8 mouse cellular contexts compared by ENCODE assay signal in the genomic region with DNA sequence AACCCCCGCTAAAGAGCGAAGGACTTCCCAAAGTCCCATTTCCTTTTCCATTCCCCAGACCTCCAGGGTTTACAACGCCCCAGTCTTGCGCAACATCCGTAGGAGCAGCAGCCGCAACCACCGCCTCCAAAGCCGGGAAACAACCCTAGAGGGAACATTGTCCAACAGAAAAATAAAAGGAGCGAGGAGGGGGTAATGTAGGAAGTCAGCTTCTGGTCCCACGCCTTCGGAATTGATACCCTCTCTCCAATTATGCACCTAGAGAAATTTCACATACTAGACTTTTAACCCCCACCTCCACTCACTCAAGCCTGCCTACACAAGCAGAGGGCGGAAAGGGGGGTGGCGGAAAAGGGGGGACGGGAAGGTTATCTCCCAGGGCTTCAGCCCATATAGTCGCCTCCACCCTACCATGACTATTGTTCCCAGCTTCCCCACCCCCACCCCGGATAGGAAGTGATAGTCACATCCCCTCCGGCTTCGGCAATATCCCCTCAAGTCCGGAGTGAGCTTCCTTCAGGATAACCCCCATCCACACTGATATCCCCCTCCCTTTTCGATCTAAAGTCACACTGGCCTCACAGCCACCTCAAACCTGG. TPM values are rescaled to one million over a fixed set of nuclear protein-coding genes. Genes with fewer than 3 reads are reported as not detected.
DNase-seq lines count a peak whose midpoint lies in the region; ATAC-seq lines count a peak whose summit lies in the region.

No protein-coding gene starts in this region.

- H3K36me3 ChIP-seq in intestine, embryonic 15.5 days, result no peaks in the 10 kb centered on the region
- H3K36me3 ChIP-seq in limb, embryonic 10.5 days, result no peaks in the 10 kb centered on the region
- H3K36me3 ChIP-seq in midbrain, embryonic 10.5 days, result no peaks in the 10 kb centered on the region

- H3K4me3 ChIP-seq in intestine, embryonic 15.5 days (replicated peaks), result peak overlapping the region; percentile 91
- H3K4me3 ChIP-seq in limb, embryonic 10.5 days, result peak overlapping the region; percentile 93
- peak overlapping the region; percentile 96 for H3K4me3 ChIP-seq in midbrain, embryonic 10.5 days

- peaks cover 3% of the 10 kb centered on the region; the same call in 1 of the 2 replicates for H3K4me1 ChIP-seq in intestine, embryonic 15.5 days (replicated peaks)
- H3K4me1 ChIP-seq in limb, embryonic 10.5 days, result peaks cover 18% of the 10 kb centered on the region
- peaks cover 23% of the 10 kb centered on the region for H3K4me1 ChIP-seq in midbrain, embryonic 10.5 days

- ATAC-seq in intestine, embryonic 15.5 days, result peak; percentile 44

- WGBS in intestine, embryonic 15.5 days, result under 1% methylated on average over 20 of the region's 20 CpGs
- 2% methylated on average over 20 of the region's 20 CpGs for WGBS in limb, embryonic 10.5 days
- WGBS in midbrain, embryonic 10.5 days, result 1% methylated on average over 20 of the region's 20 CpGs

- no peaks in the 10 kb centered on the region for H3K27me3 ChIP-seq in intestine, embryonic 15.5 days (replicated peaks)
- no peaks in the 10 kb centered on the region for H3K27me3 ChIP-seq in limb, embryonic 10.5 days (ENCODE audit: low read depth, poor library complexity, severe bottlenecking)
- no peaks in the 10 kb centered on the region for H3K27me3 ChIP-seq in midbrain, embryonic 10.5 days (ENCODE audit: low read depth, poor library complexity, severe bottlenecking)

- peak overlapping the region; percentile 95 for H3K9ac ChIP-seq in intestine, embryonic 15.5 days

- H3K27ac ChIP-seq in intestine, embryonic 15.5 days, result peak overlapping the region; percentile 98
- H3K27ac ChIP-seq in limb, embryonic 10.5 days, result peak overlapping the region; percentile 99
- H3K27ac ChIP-seq in midbrain, embryonic 10.5 days (replicated peaks), result peak overlapping the region; percentile 99

- peak; percentile 83 to 86 for DNase-seq in adrenal gland, postnatal 36 days
- peak; percentile 75 for DNase-seq in embryo, embryonic 9.5 days (ENCODE audit: extremely low spot score)
- DNase-seq in gastrocnemius, postnatal 4 days (ENCODE audit: low spot score in 2 of 2), result peak; percentile 25 to 73
- peak; percentile 69 for DNase-seq in limb, embryonic 10.5 days (ENCODE audit: low spot score)
- peak; percentile 68 for DNase-seq in midbrain, embryonic 10.5 days (ENCODE audit: low spot score)
- peak; percentile 23 for DNase-seq in spleen, adult 12 weeks (ENCODE audit: low spot score)
- no peak for DNase-seq in T-cell, adult 2 months (ENCODE audit: low spot score)

- peak overlapping the region; percentile 57 for H3K4me2 ChIP-seq in intestine, embryonic 15.5 days (replicated peaks)

- H3K9me3 ChIP-seq in intestine, embryonic 15.5 days, result no peaks in the 10 kb centered on the region
- H3K9me3 ChIP-seq in limb, embryonic 10.5 days (replicated peaks), result no peaks in the 10 kb centered on the region
- no peaks in the 10 kb centered on the region for H3K9me3 ChIP-seq in midbrain, embryonic 10.5 days (replicated peaks)

RNA-seq across cellular contexts. Expression of gene Ptpn12, which starts 1.1 kb away (rescaled TPM):
- total RNA-seq in adrenal gland, postnatal 36 days (2021), result 10 to 100 TPM; 59.6 to 66.4 TPM
- 10 to 100 TPM; 41.9 to 46.7 TPM for total RNA-seq in gastrocnemius, postnatal 4 days (2021)
- polyA plus RNA-seq in intestine, embryonic 15.5 days (2015; fragmentation: Nextera tagmentation; extraction: Ambion mirVana), result 16.9 and 17.3 TPM in 2 replicates
- polyA plus RNA-seq in limb, embryonic 10.5 days (2016; fragmentation: Nextera tagmentation; extraction: Ambion mirVana), result 24.6 and 25.2 TPM in 2 replicates
- polyA plus RNA-seq in midbrain, embryonic 10.5 days (2016; fragmentation: Nextera tagmentation; extraction: Ambion mirVana), result 22.6 and 25.1 TPM in 2 replicates
